ENCODE assay signal across 8 mouse cellular contexts in genomic region chr5:140705501-140706171, GRCm38 (mm10). TPM values are rescaled to one million over a fixed set of nuclear protein-coding genes. Genes with fewer than 3 reads are reported as not detected.
DNase-seq lines count a peak whose midpoint lies in the region; ATAC-seq and TF ChIP-seq lines count a peak whose summit lies in the region.

No protein-coding gene starts in this region.

- H3K4me1 ChIP-seq in CH12.LX (ENCODE audit: control insufficient read depth in 1 of 2, insufficient read depth in 2 of 2) = peaks cover 7 to 37% of the 10 kb centered on the region in 2 experiments; a peak in 3 of 4 replicates
- peaks cover 28% of the 10 kb centered on the region for H3K4me1 ChIP-seq in forebrain, embryonic 16.5 days (replicated peaks; ENCODE audit: control insufficient read depth, insufficient read depth, low read length)
- peaks cover 23% of the 10 kb centered on the region for H3K4me1 ChIP-seq in kidney, embryonic 16.5 days (ENCODE audit: insufficient read depth, low read length)
- H3K4me1 ChIP-seq in midbrain, embryonic 13.5 days (replicated peaks) = peaks cover 37% of the 10 kb centered on the region

- H3K4me2 ChIP-seq in CH12.LX (ENCODE audit: insufficient read depth, low read depth, poor library complexity, severe bottlenecking) = peak overlapping the region; percentile 79
- peak overlapping the region; percentile 88 for H3K4me2 ChIP-seq in forebrain, embryonic 16.5 days (ENCODE audit: low read length)
- peak overlapping the region; percentile 83 for H3K4me2 ChIP-seq in kidney, embryonic 16.5 days (replicated peaks; ENCODE audit: low read depth, low read length)
- peak overlapping the region; percentile 88 for H3K4me2 ChIP-seq in midbrain, embryonic 13.5 days (replicated peaks)

- TF ChIP-seq RAD21 in CH12.LX (IDR thresholded peaks at IDR 0.05; ENCODE audit: low read depth, low read length) = no peak

- peak; percentile 38 to 65 for DNase-seq in adrenal gland, adult (ENCODE audit: inconsistent age in 2 of 2, low spot score in 1 of 2)
- DNase-seq in adrenal gland, adult 8-10 months = no peak
- no peak for DNase-seq in CH12.LX (ENCODE audit: extremely low read depth)
- DNase-seq in right cerebral cortex, postnatal 25 days = no peak
- no peak for DNase-seq in embryo, embryonic 11 days

- no peak for TF ChIP-seq EP300 in CH12.LX (IDR thresholded peaks at IDR 0.05; ENCODE audit: low read length)

- no peak for ATAC-seq in forebrain, embryonic 16.5 days
- no peak for ATAC-seq in kidney, embryonic 16.5 days (ENCODE audit: low FRiP score, low TSS enrichment)
- ATAC-seq in midbrain, embryonic 13.5 days = no peak

- H3K27me3 ChIP-seq in CH12.LX (replicated peaks) = no peaks in the 10 kb centered on the region
- no peaks in the 10 kb centered on the region for H3K27me3 ChIP-seq in forebrain, embryonic 16.5 days (replicated peaks; ENCODE audit: control insufficient read depth, insufficient read depth, low read length)
- no peaks in the 10 kb centered on the region for H3K27me3 ChIP-seq in kidney, embryonic 16.5 days (ENCODE audit: insufficient read depth, low read length)
- no peaks in the 10 kb centered on the region for H3K27me3 ChIP-seq in midbrain, embryonic 13.5 days

- dilution Hi-C loops in CH12.LX (cut with MboI; ENCODE audit: extremely low pct_ligation_motif_present, extremely low pct_unique_long_range_greater_than_20kb, low sequenced_read_pairs) = no loop called here

- in situ Hi-C loops in CH12.LX (cut with MboI; ENCODE audit: low pct_ligation_motif_present, low pct_unique_long_range_greater_than_20kb, low sequenced_read_pairs) = loop anchor here (5.0 kb wide), 1 partner anchor 37 kb away; no protein-coding TSS in a partner anchor

- H3K36me3 ChIP-seq in CH12.LX (replicated peaks in 1 of 2; ENCODE audit: control insufficient read depth in 1 of 2, insufficient read depth in 1 of 2, low read length in 1 of 2) = peaks cover 7 to 38% of the 10 kb centered on the region in 2 experiments
- peaks cover 6% of the 10 kb centered on the region; the same call in 1 of the 2 replicates for H3K36me3 ChIP-seq in forebrain, embryonic 16.5 days (ENCODE audit: control insufficient read depth, insufficient read depth)
- H3K36me3 ChIP-seq in kidney, embryonic 16.5 days (ENCODE audit: insufficient read depth, low read length) = peaks cover 20% of the 10 kb centered on the region
- H3K36me3 ChIP-seq in midbrain, embryonic 13.5 days = peaks cover 24% of the 10 kb centered on the region

- H3K9me3 ChIP-seq in CH12.LX (replicated peaks; ENCODE audit: low read length) = no peaks in the 10 kb centered on the region
- H3K9me3 ChIP-seq in forebrain, embryonic 16.5 days (ENCODE audit: control insufficient read depth, low read length) = no peaks in the 10 kb centered on the region
- no peaks in the 10 kb centered on the region for H3K9me3 ChIP-seq in kidney, embryonic 16.5 days (ENCODE audit: low read length)
- H3K9me3 ChIP-seq in midbrain, embryonic 13.5 days = no peaks in the 10 kb centered on the region

- H3K79me2 ChIP-seq in CH12.LX (replicated peaks; ENCODE audit: control insufficient read depth, extremely low read depth, insufficient read depth, poor library complexity, severe bottlenecking) = no peaks in the 10 kb centered on the region

- TF ChIP-seq POLR2A in CH12.LX (IDR thresholded peaks at IDR 0.05; ENCODE audit: low read depth, low read length) = no peak

- peak overlapping the region; percentile 69 for H3K9ac ChIP-seq in CH12.LX (ENCODE audit: insufficient read depth, low read depth)
- peak overlapping the region; percentile 82 for H3K9ac ChIP-seq in forebrain, embryonic 16.5 days (replicated peaks; ENCODE audit: low read depth, low read length)
- H3K9ac ChIP-seq in kidney, embryonic 16.5 days (replicated peaks; ENCODE audit: low read length) = peak overlapping the region; percentile 81
- peak overlapping the region; percentile 77 for H3K9ac ChIP-seq in midbrain, embryonic 13.5 days (replicated peaks)

- 60% methylated on average over 7 of the region's 7 CpGs for WGBS in forebrain, embryonic 16.5 days
- WGBS in kidney, embryonic 16.5 days = 49% methylated on average over 7 of the region's 7 CpGs
- WGBS in midbrain, embryonic 13.5 days = 71% methylated on average over 7 of the region's 7 CpGs

- H3K4me3 ChIP-seq in CH12.LX (replicated peaks in 1 of 3; ENCODE audit: low read depth in 2 of 3, low read length in 2 of 3, poor library complexity in 1 of 3) = peak overlapping the region; percentile 66 to 77 (median 69)
- peak overlapping the region; percentile 70 for H3K4me3 ChIP-seq in forebrain, embryonic 16.5 days (replicated peaks; ENCODE audit: low read length)
- H3K4me3 ChIP-seq in kidney, embryonic 16.5 days (ENCODE audit: low read length) = peak overlapping the region; percentile 63
- peak overlapping the region; percentile 57 for H3K4me3 ChIP-seq in midbrain, embryonic 13.5 days (replicated peaks)

- TF ChIP-seq CTCF in CH12.LX (conservative IDR thresholded peaks at IDR 0.05 in 1 of 2, IDR thresholded peaks at IDR 0.05 in 1 of 2; ENCODE audit: low read depth in 2 of 2, low read length in 2 of 2) = peak in 1 of 2 experiments; percentile 0; a peak in 1 of 4 replicates

- 0 out of 2 replicates have a peak overlapping the region, but pooled peaks have one; percentile 24 for H3K27ac ChIP-seq in CH12.LX (ENCODE audit: insufficient read depth, low read depth)
- H3K27ac ChIP-seq in forebrain, embryonic 16.5 days (ENCODE audit: low read length) = no peak overlapping the region
- H3K27ac ChIP-seq in kidney, embryonic 16.5 days (ENCODE audit: low read length) = peak overlapping the region; percentile 82
- peak overlapping the region; percentile 78; the same call in 1 of the 2 replicates for H3K27ac ChIP-seq in midbrain, embryonic 13.5 days

TF ChIP-seq in CH12.LX, 34 proteins besides CTCF, POLR2A, EP300 and RAD21:
- TF ChIP-seq MAX (IDR thresholded peaks at IDR 0.05; ENCODE audit: low read length) (peak; percentile 16; the same call in 1 of the 2 replicates), NELFE (IDR thresholded peaks at IDR 0.05; ENCODE audit: low read depth, low read length) (no peak), TBP (conservative IDR thresholded peaks at IDR 0.05; ENCODE audit: low read depth, low read length) (no peak), USF2 (conservative IDR thresholded peaks at IDR 0.05; ENCODE audit: low read depth, low read length) (no peak)

RNA-seq across cellular contexts. Expression of gene Brat1, which starts 0.8 kb away (rescaled TPM):
- total RNA-seq in adrenal gland, adult 8-10 months (2022) = 10 to 100 TPM; 22.0 to 24.8 (median 22.9) TPM
- total RNA-seq in CH12.LX (2012; rRNA removed) (14.5 and 15.0 TPM in 2 replicates), CH12.LX (2014; rRNA removed) (9.0 and 9.8 TPM in 2 replicates)
- polyA plus RNA-seq in CH12.LX (2012; ENCODE audit: insufficient read length, low read depth) = 10.0 and 10.9 TPM in 2 replicates
- polyA plus RNA-seq in forebrain, embryonic 16.5 days (2015; fragmentation: Nextera tagmentation; extraction: Ambion mirVana) = 28.0 and 28.4 TPM in 2 replicates
- 28.2 and 30.9 TPM in 2 replicates for polyA plus RNA-seq in kidney, embryonic 16.5 days (2015; fragmentation: Nextera tagmentation; extraction: Ambion mirVana)
- polyA plus RNA-seq in midbrain, embryonic 13.5 days (2015; fragmentation: Nextera tagmentation; extraction: Ambion mirVana) = 20.7 and 22.4 TPM in 2 replicates

RNA-seq across cellular contexts. Expression of gene Iqce, which starts 3.5 kb away (rescaled TPM):
- 10 to 100 TPM; 21.0 to 45.5 (median 36.7) TPM for total RNA-seq in adrenal gland, adult 8-10 months (2022)
- total RNA-seq in CH12.LX (2012; rRNA removed) (5.3 and 6.3 TPM in 2 replicates), CH12.LX (2014; rRNA removed) (2.2 and 2.9 TPM in 2 replicates)
- polyA plus RNA-seq in CH12.LX (2012; ENCODE audit: insufficient read length, low read depth) = 8.5 and 11.2 TPM in 2 replicates
- polyA plus RNA-seq in forebrain, embryonic 16.5 days (2015; fragmentation: Nextera tagmentation; extraction: Ambion mirVana) = 26.1 and 30.8 TPM in 2 replicates
- 26.0 and 30.7 TPM in 2 replicates for polyA plus RNA-seq in kidney, embryonic 16.5 days (2015; fragmentation: Nextera tagmentation; extraction: Ambion mirVana)
- 24.4 and 26.0 TPM in 2 replicates for polyA plus RNA-seq in midbrain, embryonic 13.5 days (2015; fragmentation: Nextera tagmentation; extraction: Ambion mirVana)

RNA-seq across cellular contexts. Expression of gene Amz1, which starts 18.3 kb away (rescaled TPM):
- total RNA-seq in adrenal gland, adult 8-10 months (2022) = 1 to 10 TPM in 2 of 4 experiments, under 1 TPM in 2; 0.59 to 1.8 (median 1.2) TPM
- total RNA-seq in CH12.LX (2012; rRNA removed) (7.0 and 8.3 TPM in 2 replicates), CH12.LX (2014; rRNA removed) (7.3 and 7.5 TPM in 2 replicates)
- 11.2 and 12.4 TPM in 2 replicates for polyA plus RNA-seq in CH12.LX (2012; ENCODE audit: insufficient read length, low read depth)
- polyA plus RNA-seq in forebrain, embryonic 16.5 days (2015; fragmentation: Nextera tagmentation; extraction: Ambion mirVana) = 5.6 and 7.4 TPM in 2 replicates
- polyA plus RNA-seq in kidney, embryonic 16.5 days (2015; fragmentation: Nextera tagmentation; extraction: Ambion mirVana) = 1.6 and 2.4 TPM in 2 replicates
- 2.1 and 3.2 TPM in 2 replicates for polyA plus RNA-seq in midbrain, embryonic 13.5 days (2015; fragmentation: Nextera tagmentation; extraction: Ambion mirVana)

RNA-seq across cellular contexts. Expression of gene Ttyh3, which starts 56.8 kb away (rescaled TPM):
- 100 to 1,000 TPM in 1 of 4 experiments, 10 to 100 TPM in 3; 49.8 to 100 (median 77.4) TPM for total RNA-seq in adrenal gland, adult 8-10 months (2022)
- 1.4 TPM in 2 replicates for total RNA-seq in CH12.LX (2012; rRNA removed)
- 0.22 and 0.31 TPM in 2 replicates for total RNA-seq in CH12.LX (2014; rRNA removed)
- 5.0 and 6.3 TPM in 2 replicates for polyA plus RNA-seq in CH12.LX (2012; ENCODE audit: insufficient read length, low read depth)
- 68.7 and 68.9 TPM in 2 replicates for polyA plus RNA-seq in forebrain, embryonic 16.5 days (2015; fragmentation: Nextera tagmentation; extraction: Ambion mirVana)
- polyA plus RNA-seq in kidney, embryonic 16.5 days (2015; fragmentation: Nextera tagmentation; extraction: Ambion mirVana) = 28.4 and 31.3 TPM in 2 replicates
- 53.6 and 76.6 TPM in 2 replicates for polyA plus RNA-seq in midbrain, embryonic 13.5 days (2015; fragmentation: Nextera tagmentation; extraction: Ambion mirVana)

Comparison
In these comparisons a context has a peak if more than half of its experiments do, and no peak if none do; other contexts are left out.
1. DNase-seq: peak in adrenal gland, adult (2 of 2); none in adrenal gland, adult 8-10 months (single experiment), CH12.LX (single experiment), right cerebral cortex, postnatal 25 days (single experiment) and embryo, embryonic 11 days (single experiment).
2. Peak in every context shown above with its lines, with median percentiles within 50 percentile points of each other: H3K4me2 ChIP-seq, H3K4me3 ChIP-seq and H3K9ac ChIP-seq.